Mouse (Mus musculus) lung, postnatal 14 days (tissue): ENCODE results near the gene Uba1y.
"Not testable (repeated sequence)": the region's sequence is repeated elsewhere in the genome, so short reads cannot be mapped to it uniquely, and the experiment has no call there.

Source experiments
- DNase-seq: peaks from one replicate; pipeline ENCODE4 v3.0.0; 2021

Gene Uba1y

DNA sequence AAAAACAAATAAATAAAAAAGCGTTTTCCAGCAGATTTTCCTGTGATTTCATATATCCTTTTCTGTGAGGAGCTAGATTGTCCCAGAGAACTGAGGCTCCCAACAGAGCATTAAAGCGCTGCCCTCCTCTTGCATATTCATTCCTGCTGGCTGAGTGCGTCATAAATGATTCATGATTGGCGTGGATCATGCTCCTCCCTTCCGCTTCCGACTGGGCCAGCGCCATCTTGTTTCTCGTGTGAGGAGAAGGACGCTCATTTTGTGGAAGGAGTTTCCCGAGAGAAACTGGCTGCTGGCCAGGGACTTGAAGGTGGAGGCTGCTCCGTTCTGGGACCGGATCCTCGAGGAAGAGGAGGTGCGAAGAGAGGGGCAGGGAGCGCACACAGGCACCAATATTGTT is at the start of gene Uba1y:
Gene Uba1y, plus strand, starts transcription at position 254 of the 400 bp plus-strand sequence.
- no peak for DNase-seq

DNA sequence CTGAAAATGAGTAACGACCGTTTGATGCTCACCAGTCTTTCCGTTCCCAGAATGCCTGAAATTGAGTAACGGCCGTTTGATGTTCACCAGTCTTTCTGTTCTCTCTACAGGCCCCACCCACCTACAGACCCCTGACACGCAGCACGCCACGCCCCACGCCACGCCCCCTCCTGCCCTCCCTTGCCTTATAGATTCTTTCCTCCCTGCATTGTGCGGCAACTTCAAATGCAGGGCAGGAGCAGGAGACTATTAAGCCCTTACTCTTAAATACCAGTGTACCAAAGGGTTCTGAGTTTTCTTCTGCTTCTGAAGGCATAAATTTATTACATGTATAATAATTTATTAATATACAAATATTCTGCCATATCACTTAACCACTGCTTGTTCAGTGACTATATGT is 21.1 kb upstream of the Uba1y start, which contains the start of gene Zfy1:
Gene Zfy1, minus strand, starts transcription at position 101 of the 400 bp plus-strand sequence.
- DNase-seq, result not testable (repeated sequence)

DNA sequence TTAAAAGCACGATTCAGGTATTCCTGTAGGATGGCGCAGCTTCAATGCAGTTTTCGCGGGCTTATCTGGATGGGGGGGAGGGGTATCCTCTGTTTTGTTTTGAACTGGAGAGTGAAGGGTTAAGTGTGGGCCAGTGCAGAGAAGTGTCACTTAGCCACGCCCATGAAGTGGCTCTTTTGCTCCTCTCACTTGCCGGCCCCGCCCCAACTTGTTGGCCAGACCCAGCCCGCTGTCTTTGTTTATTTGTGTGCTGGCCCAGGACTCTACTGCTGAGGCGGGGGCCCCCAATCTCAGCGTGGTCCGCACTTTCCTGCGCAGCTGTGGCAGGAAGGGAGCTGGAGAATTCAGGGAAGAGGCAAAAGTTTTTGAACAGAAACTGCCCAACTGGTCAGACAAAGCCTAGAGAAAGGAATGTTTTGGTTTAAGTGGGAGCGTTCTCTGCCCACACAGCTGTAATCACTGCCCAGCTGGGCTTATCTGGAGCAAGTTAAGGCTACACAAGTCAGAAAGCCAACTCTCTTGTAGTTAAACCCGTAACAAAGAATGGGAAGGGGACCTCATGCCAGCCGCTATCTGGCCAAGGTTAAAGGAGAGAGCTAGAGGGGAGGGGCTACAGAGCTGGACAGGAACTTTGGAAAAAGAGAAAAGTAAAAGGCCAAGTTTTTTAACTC is 9.3 kb upstream of the Uba1y start:
- peak; percentile 36 for DNase-seq

DNA sequence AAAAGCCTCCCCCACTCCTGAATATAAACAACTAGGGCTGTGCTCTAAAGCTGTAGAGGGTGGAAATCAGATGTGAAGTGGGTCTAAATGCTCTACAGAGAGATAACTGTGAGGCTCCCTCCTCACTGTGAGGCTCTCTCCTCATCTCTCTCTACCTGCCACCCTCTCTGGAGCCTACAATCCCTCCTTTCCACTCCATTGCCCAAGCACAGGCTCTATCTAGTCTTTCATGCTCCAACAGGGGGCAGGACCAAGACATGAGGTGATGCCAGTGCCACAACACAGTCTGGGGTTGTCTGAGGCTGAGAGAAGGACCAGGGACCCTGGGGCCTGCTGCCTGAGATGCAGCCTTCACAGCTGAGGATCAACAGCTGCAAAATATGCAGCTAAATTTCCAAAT is 54.0 kb downstream of the Uba1y start:
- DNase-seq, result no peak

DNA sequence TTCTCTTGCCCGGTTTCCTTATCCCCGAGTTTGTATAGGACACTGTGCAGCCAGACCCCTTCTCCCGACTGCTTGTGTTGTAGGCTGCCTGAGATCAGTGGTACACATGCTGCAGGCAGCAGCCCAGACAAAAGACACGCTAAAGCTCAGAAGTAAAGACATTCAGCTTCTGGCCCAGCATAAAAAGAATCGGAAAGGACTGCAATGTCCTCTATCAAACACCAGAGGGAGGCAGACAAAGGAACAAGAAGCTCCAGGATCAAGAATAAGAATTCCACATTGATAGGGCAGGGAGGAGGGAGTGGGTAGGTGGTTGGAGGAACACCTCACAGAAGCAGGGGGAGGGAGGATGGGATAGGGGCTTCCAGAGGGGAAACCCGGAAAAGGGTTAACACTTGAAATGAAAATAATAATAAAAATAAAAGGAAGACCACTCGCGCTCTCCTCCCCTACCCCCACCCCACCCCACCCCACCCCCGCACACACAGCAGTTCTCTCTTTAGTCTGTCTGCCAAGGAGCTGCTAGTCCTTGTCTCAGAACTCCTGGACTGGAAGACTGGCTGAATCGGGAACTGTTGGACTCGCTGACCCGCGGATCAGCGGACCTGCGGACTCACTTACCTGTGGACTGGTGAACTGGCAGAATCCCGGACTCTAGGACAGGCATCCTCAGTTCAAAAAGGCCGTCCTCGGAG is 54.6 kb downstream of the Uba1y start:
- DNase-seq, result peak; percentile 1
